Mouse (Mus musculus) layer of hippocampus, adult 9-11 months (tissue): ENCODE data around the gene Prom1.

Experiments
- DNase-seq: peaks from one replicate; pipeline ENCODE4 v3.0.0; 2022

Prom1 gene

GRCm38 (mm10) chr5:43971156-43971555 is 130.7 kb downstream of the Prom1 start:
- no peak for DNase-seq

GRCm38 (mm10) chr5:43970532-43970931 is 131.3 kb downstream of the Prom1 start:
- no peak for DNase-seq

GRCm38 (mm10) chr5:43968634-43969033 is 133.2 kb downstream of the Prom1 start:
- DNase-seq = no peak

- DNase-seq = no peak
These were observed 140.8 kb downstream of the Prom1 start for GRCm38 (mm10) chr5:43961056-43961455.

GRCm38 (mm10) chr5:43959884-43960440 is 141.9 kb downstream of the Prom1 start:
- no peak for DNase-seq

GRCm38 (mm10) chr5:43953241-43953640 is 148.6 kb downstream of the Prom1 start:
- DNase-seq = no peak

GRCm38 (mm10) chr5:43948748-43949275 is 153.0 kb downstream of the Prom1 start:
- DNase-seq = no peak

GRCm38 (mm10) chr5:43948111-43948743 is 153.6 kb downstream of the Prom1 start:
- DNase-seq = no peak

GRCm38 (mm10) chr5:43947330-43947977 is 154.4 kb downstream of the Prom1 start:
- no peak for DNase-seq
